Mouse (Mus musculus) kidney, embryonic 15.5 days (tissue): ENCODE results near the gene Kcnh6. TPM values are rescaled to one million over a fixed set of nuclear protein-coding genes. Genes with fewer than 3 reads are reported as not detected.

Source experiments
- ATAC-seq: fragments of 200-750 bp; cut with Nextera tagmentation; replicated peaks from 2 replicates; pipeline ENCODE4 v1.8.0; 2017; ENCODE audit warnings: moderate TSS enrichment; ENCODE audit not compliant: low FRiP score
- H3K27ac ChIP-seq: fragments of 300-500 bp; sonication (generic); 2 replicates; pipeline ENCODE4 v1.5.1; 2015; ENCODE audit warnings: mild to moderate bottlenecking, inconsistent platforms
- H3K27me3 ChIP-seq: fragments of 300-500 bp; sonication (generic); 2 replicates; pipeline ENCODE4 v1.6.1; 2015; ENCODE audit warnings: inconsistent platforms
- H3K36me3 ChIP-seq: fragments of 300-500 bp; sonication (generic); 2 replicates; pipeline ENCODE4 v1.6.1; 2015; ENCODE audit warnings: inconsistent platforms
- H3K4me1 ChIP-seq: fragments of 300-500 bp; sonication (generic); 2 replicates; pipeline ENCODE4 v1.6.1; 2015; ENCODE audit warnings: inconsistent platforms
- H3K4me2 ChIP-seq: fragments of 300-500 bp; sonication (generic); 2 replicates; pipeline ENCODE4 v1.6.1; 2015; ENCODE audit warnings: moderate library complexity, mild to moderate bottlenecking, inconsistent platforms
- H3K4me3 ChIP-seq: fragments of 300-500 bp; sonication (generic); replicated peaks from 2 replicates; pipeline ENCODE4 v1.5.1; 2015; ENCODE audit warnings: mild to moderate bottlenecking, inconsistent platforms
- H3K9ac ChIP-seq: fragments of 300-500 bp; sonication (generic); 2 replicates; pipeline ENCODE4 v1.6.1; 2015; ENCODE audit warnings: mild to moderate bottlenecking, inconsistent platforms
- H3K9me3 ChIP-seq: fragments of 300-500 bp; sonication (generic); replicated peaks from 2 replicates; pipeline ENCODE4 v1.6.1; 2016; ENCODE audit warnings: inconsistent platforms
- WGBS: fragments of 180-500 bp; shearing (Covaris S2); methylation state at CpG from one replicate; pipeline ENCODE4 v1.1.7; 2015; ENCODE audit warnings: mixed read lengths; 5-methylcytosine and 5-hydroxymethylcytosine counted together
- polyA plus RNA-seq: library from polyadenylated mRNA; unstranded; fragments of >200 nt; fragmentation: Nextera tagmentation; extraction: Ambion mirVana; gene quantifications from 2 replicates; pipeline ENCODE4 v1.2.1, GENCODE M21; 2015

The Kcnh6 gene
- polyA plus RNA-seq, 1 experiment from 2014 or later, result 0.39 TPM

GRCm38 (mm10) chr11:106045780-106046179, 37.9 kb downstream of the Kcnh6 start:
- no peak for ATAC-seq
- no peaks in the 10 kb centered on the region for H3K4me1 ChIP-seq
- no peak overlapping the region for H3K4me3 ChIP-seq
- no peak overlapping the region for H3K4me2 ChIP-seq
- peaks cover 48% of the 10 kb centered on the region for H3K36me3 ChIP-seq
- no peak overlapping the region for H3K27ac ChIP-seq
- no peak overlapping the region for H3K9ac ChIP-seq
- no peaks in the 10 kb centered on the region for H3K27me3 ChIP-seq
- 96% methylated on average over 3 of the region's 3 CpGs for WGBS
- H3K9me3 ChIP-seq, result no peaks in the 10 kb centered on the region

GRCm38 (mm10) chr11:106046584-106046983, 38.7 kb downstream of the Kcnh6 start:
- Histone ChIP-seq H3K4me2 (no peak overlapping the region), H3K9me3 (no peaks in the 10 kb centered on the region), H3K9ac (no peak overlapping the region), H3K4me3 (no peak overlapping the region), H3K36me3 (peaks cover 57% of the 10 kb centered on the region), H3K27me3 (no peaks in the 10 kb centered on the region), H3K4me1 (no peaks in the 10 kb centered on the region), H3K27ac (no peak overlapping the region)
- ATAC-seq, result no peak
- 88% methylated on average over 9 of the region's 9 CpGs for WGBS

GRCm38 (mm10) chr11:106053921-106054320, 46.0 kb downstream of the Kcnh6 start:
- H3K4me1 ChIP-seq, result no peaks in the 10 kb centered on the region
- no peak overlapping the region for H3K4me2 ChIP-seq
- WGBS, result 92% methylated on average over 2 of the region's 2 CpGs
- H3K36me3 ChIP-seq, result peaks cover 100% of the 10 kb centered on the region
- ATAC-seq, result no peak
- H3K9ac ChIP-seq, result no peak overlapping the region
- H3K27ac ChIP-seq, result no peak overlapping the region
- H3K4me3 ChIP-seq, result no peak overlapping the region
- no peaks in the 10 kb centered on the region for H3K9me3 ChIP-seq
- H3K27me3 ChIP-seq, result no peaks in the 10 kb centered on the region

GRCm38 (mm10) chr11:106054600-106054999, 46.7 kb downstream of the Kcnh6 start:
- Histone ChIP-seq H3K4me2 (no peak overlapping the region), H3K27me3 (no peaks in the 10 kb centered on the region), H3K36me3 (peaks cover 100% of the 10 kb centered on the region), H3K4me1 (no peaks in the 10 kb centered on the region), H3K4me3 (no peak overlapping the region), H3K9me3 (no peaks in the 10 kb centered on the region), H3K9ac (no peak overlapping the region), H3K27ac (no peak overlapping the region)
- 92% methylated on average over 8 of the region's 8 CpGs for WGBS
- no peak for ATAC-seq

GRCm38 (mm10) chr11:106055341-106055740, 47.4 kb downstream of the Kcnh6 start:
- H3K9ac ChIP-seq, result no peak overlapping the region
- no peaks in the 10 kb centered on the region for H3K4me1 ChIP-seq
- no peaks in the 10 kb centered on the region for H3K27me3 ChIP-seq
- H3K36me3 ChIP-seq, result peaks cover 99% of the 10 kb centered on the region
- no peak overlapping the region for H3K4me3 ChIP-seq
- H3K27ac ChIP-seq, result no peak overlapping the region
- ATAC-seq, result no peak
- WGBS, result 85% methylated on average over 6 of the region's 6 CpGs
- no peak overlapping the region for H3K4me2 ChIP-seq
- no peaks in the 10 kb centered on the region for H3K9me3 ChIP-seq

GRCm38 (mm10) chr11:106056819-106057491, 49.0 kb downstream of the Kcnh6 start:
- peaks cover 83% of the 10 kb centered on the region for H3K36me3 ChIP-seq
- WGBS, result 89% methylated on average over 8 of the region's 8 CpGs
- no peak overlapping the region for H3K9ac ChIP-seq
- no peaks in the 10 kb centered on the region for H3K9me3 ChIP-seq
- no peaks in the 10 kb centered on the region for H3K27me3 ChIP-seq
- no peak for ATAC-seq
- no peak overlapping the region for H3K4me2 ChIP-seq
- H3K4me3 ChIP-seq, result no peak overlapping the region
- no peaks in the 10 kb centered on the region for H3K4me1 ChIP-seq
- H3K27ac ChIP-seq, result no peak overlapping the region

- peaks cover 73% of the 10 kb centered on the region for H3K36me3 ChIP-seq
Observed at GRCm38 (mm10) chr11:106058020-106058419, 50.1 kb downstream of the Kcnh6 start.

GRCm38 (mm10) chr11:106060549-106060948, 52.6 kb downstream of the Kcnh6 start:
- H3K4me3 ChIP-seq, result no peak overlapping the region

More at GRCm38 (mm10) chr11:106058020-106058419, 50.1 kb downstream of the Kcnh6 start:
- Histone ChIP-seq H3K9me3 (no peaks in the 10 kb centered on the region), H3K27me3 (no peaks in the 10 kb centered on the region), H3K27ac (no peak overlapping the region), H3K4me2 (no peak overlapping the region), H3K9ac (no peak overlapping the region), H3K4me3 (no peak overlapping the region), H3K4me1 (no peaks in the 10 kb centered on the region)
- no peak for ATAC-seq
- 79% methylated on average over 8 of the region's 8 CpGs for whole genome bisulfite sequencing

GRCm38 (mm10) chr11:106061311-106061710, 53.4 kb downstream of the Kcnh6 start:
- Histone ChIP-seq H3K27ac (no peak overlapping the region), H3K4me1 (peaks cover 7% of the 10 kb centered on the region), H3K27me3 (no peaks in the 10 kb centered on the region), H3K4me3 (no peak overlapping the region), H3K4me2 (no peak overlapping the region), H3K9ac (no peak overlapping the region), H3K9me3 (no peaks in the 10 kb centered on the region), H3K36me3 (peaks cover 40% of the 10 kb centered on the region)
- 83% methylated on average over 1 of the region's 1 CpGs for WGBS
- ATAC-seq, result no peak

More at GRCm38 (mm10) chr11:106060549-106060948, 52.6 kb downstream of the Kcnh6 start:
- peaks cover 47% of the 10 kb centered on the region for H3K36me3 ChIP-seq
- 89% methylated on average over 1 of the region's 1 CpGs for WGBS
- H3K27ac ChIP-seq, result no peak overlapping the region
- ATAC-seq, result no peak
- H3K9me3 ChIP-seq, result no peaks in the 10 kb centered on the region
- H3K27me3 ChIP-seq, result no peaks in the 10 kb centered on the region
- H3K4me1 ChIP-seq, result peaks cover 7% of the 10 kb centered on the region; the same call in 1 of the 2 replicates
- H3K9ac ChIP-seq, result no peak overlapping the region
- no peak overlapping the region for H3K4me2 ChIP-seq

- peaks cover 15% of the 10 kb centered on the region for H3K36me3 ChIP-seq
- H3K4me1 ChIP-seq, result peaks cover 20% of the 10 kb centered on the region
- H3K27ac ChIP-seq, result no peak overlapping the region
- no peak overlapping the region for H3K4me3 ChIP-seq
- H3K27me3 ChIP-seq, result no peaks in the 10 kb centered on the region
- no peak for ATAC-seq
- H3K9ac ChIP-seq, result no peak overlapping the region
- no peak overlapping the region for H3K4me2 ChIP-seq
- H3K9me3 ChIP-seq, result no peaks in the 10 kb centered on the region
- WGBS, result 82% methylated on average over 5 of the region's 5 CpGs
Observed at GRCm38 (mm10) chr11:106063756-106064155, 55.8 kb downstream of the Kcnh6 start.

- H3K4me1 ChIP-seq, result peaks cover 20% of the 10 kb centered on the region
- peaks cover 4% of the 10 kb centered on the region; the same call in 1 of the 2 replicates for H3K36me3 ChIP-seq
- H3K4me2 ChIP-seq, result peak overlapping the region; percentile 83
- H3K4me3 ChIP-seq, result peak overlapping the region; percentile 85
- no peaks in the 10 kb centered on the region for H3K9me3 ChIP-seq
- 40% methylated on average over 18 of the region's 18 CpGs for WGBS
- H3K27me3 ChIP-seq, result no peaks in the 10 kb centered on the region
- ATAC-seq, result no peak
- peak overlapping the region; percentile 94; the same call in 1 of the 2 replicates for H3K27ac ChIP-seq
- peak overlapping the region; percentile 85 for H3K9ac ChIP-seq
Observed at GRCm38 (mm10) chr11:106065073-106065922, 57.4 kb downstream of the Kcnh6 start.

GRCm38 (mm10) chr11:106065923-106066571, 58.1 kb downstream of the Kcnh6 start, which contains the start of gene Taco1:
Taco1 (plus strand) TSS chr11:106066061.
- no peaks in the 10 kb centered on the region for H3K27me3 ChIP-seq

More at GRCm38 (mm10) chr11:106065923-106066571, 58.1 kb downstream of the Kcnh6 start, which contains the start of gene Taco1:
- Histone ChIP-seq H3K27ac (peak within 1 kb of the TSS; percentile 94), H3K9ac (peak within 1 kb of the TSS; percentile 85), H3K4me2 (peak within 1 kb of the TSS; percentile 83), H3K9me3 (no peaks in the 10 kb centered on the region), H3K4me1 (peaks cover 20% of the 10 kb centered on the region), H3K4me3 (peak within 1 kb of the TSS; percentile 85), H3K36me3 (peaks cover 10% of the 10 kb centered on the region; the same call in 1 of the 2 replicates)
- peak; percentile 97 for ATAC-seq
- under 1% methylated on average over 49 of the region's 49 CpGs for WGBS
